In genomic region chr9:3030677-3031318, GRCm38 (mm10) we compare ENCODE assay signal across 9 mouse cellular contexts. TPM values are rescaled to one million over a fixed set of nuclear protein-coding genes. Genes with fewer than 3 reads are reported as not detected.
DNase-seq lines count a peak whose midpoint lies in the region; ATAC-seq and TF ChIP-seq lines count a peak whose summit lies in the region.
"Not testable (repeated sequence)": the region's sequence is repeated elsewhere in the genome, so short reads cannot be mapped to it uniquely, and the experiment has no call there.
"Had no signal": no experiment of that assay in that cellular context is flagged by ENCODE, and none has a peak within 500 bp of the region (broad histone marks: within the 10 kb centered on the region; RNA-seq: fewer than 3 reads in every experiment).

No protein-coding gene starts in this region.

- H3K4me2 ChIP-seq in embryonic facial prominence, embryonic 15.5 days (replicated peaks); heart, embryonic 14.5 days (ENCODE audit: low read length); intestine, embryonic 14.5 days (ENCODE audit: low read length); liver, embryonic 14.5 days (ENCODE audit: low read depth); neural tube, embryonic 11.5 days (ENCODE audit: low read depth): not testable (repeated sequence)

- not testable (repeated sequence) for H3K9me3 ChIP-seq in embryonic facial prominence, embryonic 15.5 days (replicated peaks); heart, embryonic 14.5 days (ENCODE audit: control insufficient read depth, low read length); intestine, embryonic 14.5 days (ENCODE audit: control insufficient read depth, low read length); liver, embryonic 14.5 days (ENCODE audit: control insufficient read depth, low read length); neural tube, embryonic 11.5 days (ENCODE audit: control insufficient read depth, low read length)

- H3K36me3 ChIP-seq in embryonic facial prominence, embryonic 15.5 days; heart, embryonic 14.5 days (ENCODE audit: control insufficient read depth, insufficient read depth, low read length); intestine, embryonic 14.5 days (ENCODE audit: control insufficient read depth, insufficient read depth, low read length); liver, embryonic 14.5 days (replicated peaks; ENCODE audit: control insufficient read depth, insufficient read depth, low read depth); neural tube, embryonic 11.5 days (ENCODE audit: control insufficient read depth, insufficient read depth, low read length): not testable (repeated sequence)

- WGBS in embryonic facial prominence, embryonic 15.5 days: 80% methylated on average over 4 of the region's 10 CpGs
- WGBS in heart, embryonic 14.5 days: 50% methylated on average over 2 of the region's 10 CpGs
- WGBS in intestine, embryonic 14.5 days: 63% methylated on average over 2 of the region's 10 CpGs
- WGBS in liver, embryonic 14.5 days (ENCODE audit: insufficient replicate concordance): 65% methylated on average over 2 of the region's 10 CpGs
- WGBS in neural tube, embryonic 11.5 days: 77% methylated on average over 2 of the region's 10 CpGs

- not testable (repeated sequence) for H3K27me3 ChIP-seq in embryonic facial prominence, embryonic 15.5 days; heart, embryonic 14.5 days (ENCODE audit: control insufficient read depth, insufficient read depth, low read length); intestine, embryonic 14.5 days (replicated peaks; ENCODE audit: control insufficient read depth, insufficient read depth, low read length); liver, embryonic 14.5 days (ENCODE audit: control insufficient read depth, insufficient read depth, low read length); neural tube, embryonic 11.5 days (ENCODE audit: control insufficient read depth, insufficient read depth, low read length)

- H3K9ac ChIP-seq in embryonic facial prominence, embryonic 15.5 days; heart, embryonic 14.5 days (ENCODE audit: low read length); intestine, embryonic 14.5 days (ENCODE audit: low read length); liver, embryonic 14.5 days (replicated peaks); neural tube, embryonic 11.5 days (ENCODE audit: low read length): not testable (repeated sequence)

- not testable (repeated sequence) for H3K4me3 ChIP-seq in embryonic facial prominence, embryonic 15.5 days (replicated peaks); heart, embryonic 14.5 days (ENCODE audit: control insufficient read depth in 1 of 2, insufficient read depth in 1 of 2, low read depth in 1 of 2, low read length in 2 of 2); intestine, embryonic 14.5 days (ENCODE audit: low read depth, low read length); liver, embryonic 14.5 days (ENCODE audit: insufficient read depth in 1 of 2, low read depth in 2 of 2, low read length in 2 of 2); neural tube, embryonic 11.5 days (ENCODE audit: low read depth, low read length)

- not testable (repeated sequence) for TF ChIP-seq CTCF in liver, embryonic 14.5 days (IDR thresholded peaks at IDR 0.05; ENCODE audit: low read depth)

- ATAC-seq in embryonic facial prominence, embryonic 15.5 days (ENCODE audit: insufficient number of reproducible peaks, low FRiP score, low TSS enrichment, low read depth): peak; percentile 58; the same call in 1 of the 2 replicates
- peak; percentile 44; the same call in 1 of the 2 replicates for ATAC-seq in heart, embryonic 14.5 days (ENCODE audit: insufficient number of reproducible peaks, insufficient read depth, low FRiP score, low read depth)
- not testable (repeated sequence) for ATAC-seq in intestine, embryonic 14.5 days (replicated peaks; ENCODE audit: low FRiP score, low TSS enrichment, low read depth); liver, embryonic 14.5 days (ENCODE audit: insufficient read depth)
- ATAC-seq in neural tube, embryonic 11.5 days (ENCODE audit: insufficient read depth, low FRiP score, low TSS enrichment): 0 out of 2 replicates have a peak, but pooled peaks have one; percentile 28

- not testable (repeated sequence) for H3K27ac ChIP-seq in embryonic facial prominence, embryonic 15.5 days (replicated peaks); heart, embryonic 14.5 days (replicated peaks in 1 of 2; ENCODE audit: control insufficient read depth in 1 of 2, insufficient read depth in 1 of 2, low read depth in 2 of 2, low read length in 2 of 2); intestine, embryonic 14.5 days (ENCODE audit: low read depth); liver, embryonic 14.5 days; neural tube, embryonic 11.5 days (ENCODE audit: low read depth, low read length)

- H3K4me1 ChIP-seq in embryonic facial prominence, embryonic 15.5 days; heart, embryonic 14.5 days (ENCODE audit: control insufficient read depth in 2 of 2, insufficient read depth in 2 of 2, low read length in 2 of 2); intestine, embryonic 14.5 days (replicated peaks; ENCODE audit: control insufficient read depth, insufficient read depth, low read length); liver, embryonic 14.5 days (replicated peaks; ENCODE audit: control insufficient read depth in 2 of 2, insufficient read depth in 2 of 2, low read length in 1 of 2); neural tube, embryonic 11.5 days (ENCODE audit: control insufficient read depth, insufficient read depth, low read length): not testable (repeated sequence)

- DNase-seq in ES-CJ7 (ENCODE audit: low read depth, low spot score): peak; percentile 83
- peak; percentile 36 for DNase-seq in brain, embryonic 18.5 days (ENCODE audit: low read depth, low spot score)
- DNase-seq in intestine, embryonic 14.5 days (ENCODE audit: low spot score): peak; percentile 89
- DNase-seq in liver, embryonic 14.5 days (ENCODE audit: low read depth in 3 of 3, low spot score in 3 of 3): peak in 2 of 3 experiments; percentile 96 to 99
- DNase-seq in neural tube, embryonic 11.5 days (ENCODE audit: low spot score): peak; percentile 59
- DNase-seq in yolk sac, embryonic 10.5 days (ENCODE audit: low spot score): peak; percentile 97

- TF ChIP-seq EP300 in liver, embryonic 14.5 days (IDR thresholded peaks at IDR 0.05; ENCODE audit: low read depth): not testable (repeated sequence)

RNA-seq across cellular contexts. Expression of gene Gm17535, which starts 3.6 kb away (rescaled TPM):
- polyA plus RNA-seq in embryonic facial prominence, embryonic 15.5 days (2015; fragmentation: Nextera tagmentation; extraction: Ambion mirVana): not detected in 2 replicates
- polyA plus RNA-seq in heart, embryonic 14.5 days (2014; fragmentation: Nextera tagmentation; extraction: Ambion mirVana): not detected in 2 replicates
- polyA plus RNA-seq in intestine, embryonic 14.5 days (2014; fragmentation: Nextera tagmentation; extraction: Ambion mirVana): not detected in 2 replicates
- not detected in 2 replicates for polyA plus RNA-seq in liver, embryonic 14.5 days (2012; rRNA removed)
- not detected in 2 replicates for polyA plus RNA-seq in liver, embryonic 14.5 days (2014; fragmentation: Nextera tagmentation; extraction: Ambion mirVana)
- not detected in 2 replicates for polyA plus RNA-seq in neural tube, embryonic 11.5 days (2014; fragmentation: Nextera tagmentation; extraction: Ambion mirVana)
- polyA plus RNA-seq: heart, embryonic 13.5 days had no signal

RNA-seq across cellular contexts. Expression of gene Gm10717, which starts 5.6 kb away (rescaled TPM):
- polyA plus RNA-seq in embryonic facial prominence, embryonic 15.5 days (2015; fragmentation: Nextera tagmentation; extraction: Ambion mirVana): not detected in 2 replicates
- 0.34 and 0.53 TPM in 2 replicates for polyA plus RNA-seq in heart, embryonic 14.5 days (2014; fragmentation: Nextera tagmentation; extraction: Ambion mirVana)
- not detected in 2 replicates for polyA plus RNA-seq in intestine, embryonic 14.5 days (2014; fragmentation: Nextera tagmentation; extraction: Ambion mirVana)
- polyA plus RNA-seq in liver, embryonic 14.5 days (2012; rRNA removed): not detected in 2 replicates
- polyA plus RNA-seq in liver, embryonic 14.5 days (2014; fragmentation: Nextera tagmentation; extraction: Ambion mirVana): not detected in 2 replicates
- 0.38 and 0.50 TPM in 2 replicates for polyA plus RNA-seq in neural tube, embryonic 11.5 days (2014; fragmentation: Nextera tagmentation; extraction: Ambion mirVana)

RNA-seq across cellular contexts. Expression of gene Gm10715, which starts 5.9 kb away (rescaled TPM):
- not detected in 2 replicates for polyA plus RNA-seq in embryonic facial prominence, embryonic 15.5 days (2015; fragmentation: Nextera tagmentation; extraction: Ambion mirVana)
- polyA plus RNA-seq in heart, embryonic 14.5 days (2014; fragmentation: Nextera tagmentation; extraction: Ambion mirVana): not detected in 2 replicates
- not detected in 2 replicates for polyA plus RNA-seq in intestine, embryonic 14.5 days (2014; fragmentation: Nextera tagmentation; extraction: Ambion mirVana)
- polyA plus RNA-seq in liver, embryonic 14.5 days (2012; rRNA removed): not detected in 2 replicates
- polyA plus RNA-seq in liver, embryonic 14.5 days (2014; fragmentation: Nextera tagmentation; extraction: Ambion mirVana): not detected in 2 replicates
- polyA plus RNA-seq in neural tube, embryonic 11.5 days (2014; fragmentation: Nextera tagmentation; extraction: Ambion mirVana): not detected in 2 replicates
- polyA plus RNA-seq: heart, embryonic 13.5 days had no signal

RNA-seq across cellular contexts. Expression of gene Gm10718, which starts 7.5 kb away (rescaled TPM):
- polyA plus RNA-seq in embryonic facial prominence, embryonic 15.5 days (2015; fragmentation: Nextera tagmentation; extraction: Ambion mirVana): 0.47 TPM in 1 of 2 replicates, not detected in the other
- polyA plus RNA-seq in heart, embryonic 14.5 days (2014; fragmentation: Nextera tagmentation; extraction: Ambion mirVana): 0.61 and 0.95 TPM in 2 replicates
- 0.32 and 0.81 TPM in 2 replicates for polyA plus RNA-seq in intestine, embryonic 14.5 days (2014; fragmentation: Nextera tagmentation; extraction: Ambion mirVana)
- not detected in 2 replicates for polyA plus RNA-seq in liver, embryonic 14.5 days (2012; rRNA removed)
- not detected in 2 replicates for polyA plus RNA-seq in liver, embryonic 14.5 days (2014; fragmentation: Nextera tagmentation; extraction: Ambion mirVana)
- polyA plus RNA-seq in neural tube, embryonic 11.5 days (2014; fragmentation: Nextera tagmentation; extraction: Ambion mirVana): 1.3 and 1.4 TPM in 2 replicates

RNA-seq across cellular contexts. Expression of gene Gm10719, which starts 13.6 kb away (rescaled TPM):
- polyA plus RNA-seq in embryonic facial prominence, embryonic 15.5 days (2015; fragmentation: Nextera tagmentation; extraction: Ambion mirVana): not detected in 2 replicates
- not detected in 2 replicates for polyA plus RNA-seq in heart, embryonic 14.5 days (2014; fragmentation: Nextera tagmentation; extraction: Ambion mirVana)
- polyA plus RNA-seq in intestine, embryonic 14.5 days (2014; fragmentation: Nextera tagmentation; extraction: Ambion mirVana): not detected in 2 replicates
- polyA plus RNA-seq in liver, embryonic 14.5 days (2012; rRNA removed): not detected in 2 replicates
- not detected in 2 replicates for polyA plus RNA-seq in liver, embryonic 14.5 days (2014; fragmentation: Nextera tagmentation; extraction: Ambion mirVana)
- not detected in 2 replicates for polyA plus RNA-seq in neural tube, embryonic 11.5 days (2014; fragmentation: Nextera tagmentation; extraction: Ambion mirVana)

Comparison
In these comparisons a context has a peak if more than half of its experiments do, and no peak if none do; other contexts are left out.
1. DNase-seq: peak in every context shown above with its lines; median percentile 98 in liver, embryonic 14.5 days; 97 in yolk sac, embryonic 10.5 days; 89 in intestine, embryonic 14.5 days; 83 in ES-CJ7; 59 in neural tube, embryonic 11.5 days; 36 in brain, embryonic 18.5 days.